Mouse (Mus musculus): ENCODE data around the gene Il10rb. TPM values are rescaled to one million over a fixed set of nuclear protein-coding genes. Genes with fewer than 3 reads are reported as not detected.

Il10rb gene
- polyA plus RNA-seq, 1 experiment from 2014 or later: 52.3 TPM

- TF ChIP-seq CTCF (IDR thresholded peaks at IDR 0.05; ENCODE audit: low read depth) (peak; percentile 59), EP300 (optimal IDR thresholded peaks at IDR 0.05) (no peak)
- ATAC-seq (ENCODE audit: low FRiP score, low TSS enrichment): no peak
- DNase-seq (ENCODE audit: low spot score): no peak
- 75% methylated on average over 11 of the region's 11 CpGs for WGBS
- no peak overlapping the region for H3K27ac ChIP-seq (replicated peaks)
- no peaks in the 10 kb centered on the region for H3K27me3 ChIP-seq (ENCODE audit: control insufficient read depth, insufficient read depth, low read length)
- H3K4me1 ChIP-seq (replicated peaks; ENCODE audit: control insufficient read depth, insufficient read depth): no peaks in the 10 kb centered on the region
- H3K4me2 ChIP-seq (replicated peaks; ENCODE audit: low read depth): no peak overlapping the region
- H3K9ac ChIP-seq (ENCODE audit: low read length): no peak overlapping the region
- H3K9me3 ChIP-seq (ENCODE audit: control insufficient read depth, low read length): no peaks in the 10 kb centered on the region
- H3K4me3 ChIP-seq (ENCODE audit: low read depth, low read length): no peak overlapping the region
- H3K36me3 ChIP-seq (ENCODE audit: control insufficient read depth, insufficient read depth, low read length): no peaks in the 10 kb centered on the region
Observed at GRCm38 (mm10) chr16:91459841-91460370, 53.9 kb downstream of the Il10rb start.

- no peak overlapping the region for H3K4me3 ChIP-seq (ENCODE audit: low read depth, low read length)
- H3K27me3 ChIP-seq (ENCODE audit: control insufficient read depth, insufficient read depth, low read length): no peaks in the 10 kb centered on the region
- ATAC-seq (ENCODE audit: low FRiP score, low TSS enrichment) (no peak), DNase-seq (ENCODE audit: low spot score) (no peak)
- H3K9ac ChIP-seq (ENCODE audit: low read length): no peak overlapping the region
- H3K9me3 ChIP-seq (ENCODE audit: control insufficient read depth, low read length): no peaks in the 10 kb centered on the region
- no peaks in the 10 kb centered on the region for H3K36me3 ChIP-seq (ENCODE audit: control insufficient read depth, insufficient read depth, low read length)
- H3K4me1 ChIP-seq (replicated peaks; ENCODE audit: control insufficient read depth, insufficient read depth): no peaks in the 10 kb centered on the region
- TF ChIP-seq CTCF (IDR thresholded peaks at IDR 0.05; ENCODE audit: low read depth): no peak
- TF ChIP-seq EP300 (optimal IDR thresholded peaks at IDR 0.05): no peak
- H3K4me2 ChIP-seq (replicated peaks; ENCODE audit: low read depth): no peak overlapping the region
- WGBS: 59% methylated on average over 11 of the region's 11 CpGs
- H3K27ac ChIP-seq (replicated peaks): 0 out of 2 replicates have a peak overlapping the region, but pooled peaks have one; percentile 4
Observed at GRCm38 (mm10) chr16:91461066-91461638, 55.2 kb downstream of the Il10rb start.

- no peaks in the 10 kb centered on the region for H3K9me3 ChIP-seq (ENCODE audit: control insufficient read depth, low read length)
- no peak overlapping the region for H3K9ac ChIP-seq (ENCODE audit: low read length)
- TF ChIP-seq CTCF (IDR thresholded peaks at IDR 0.05; ENCODE audit: low read depth) (no peak), EP300 (optimal IDR thresholded peaks at IDR 0.05) (no peak)
- no peaks in the 10 kb centered on the region for H3K4me1 ChIP-seq (replicated peaks; ENCODE audit: control insufficient read depth, insufficient read depth)
- ATAC-seq (ENCODE audit: low FRiP score, low TSS enrichment) (no peak), DNase-seq (ENCODE audit: low spot score) (no peak)
- H3K4me3 ChIP-seq (ENCODE audit: low read depth, low read length): no peak overlapping the region
- no peak overlapping the region for H3K4me2 ChIP-seq (replicated peaks; ENCODE audit: low read depth)
- no peaks in the 10 kb centered on the region for H3K36me3 ChIP-seq (ENCODE audit: control insufficient read depth, insufficient read depth, low read length)
- no peaks in the 10 kb centered on the region for H3K27me3 ChIP-seq (ENCODE audit: control insufficient read depth, insufficient read depth, low read length)
- 33% methylated on average over 9 of the region's 9 CpGs for WGBS
- H3K27ac ChIP-seq (replicated peaks): no peak overlapping the region
Observed at GRCm38 (mm10) chr16:91461773-91462181, 55.8 kb downstream of the Il10rb start.

- Histone ChIP-seq H3K36me3 (ENCODE audit: control insufficient read depth, insufficient read depth, low read length) (no peaks in the 10 kb centered on the region), H3K4me2 (replicated peaks; ENCODE audit: low read depth) (no peak overlapping the region), H3K27ac (replicated peaks) (no peak overlapping the region), H3K27me3 (ENCODE audit: control insufficient read depth, insufficient read depth, low read length) (no peaks in the 10 kb centered on the region), H3K4me3 (ENCODE audit: low read depth, low read length) (no peak overlapping the region), H3K4me1 (replicated peaks; ENCODE audit: control insufficient read depth, insufficient read depth) (no peaks in the 10 kb centered on the region), H3K9ac (ENCODE audit: low read length) (no peak overlapping the region), H3K9me3 (ENCODE audit: control insufficient read depth, low read length) (no peaks in the 10 kb centered on the region)
- DNase-seq (ENCODE audit: low spot score) (no peak), ATAC-seq (ENCODE audit: low FRiP score, low TSS enrichment) (no peak)
- WGBS: 80% methylated on average over 3 of the region's 3 CpGs
- TF ChIP-seq EP300 (optimal IDR thresholded peaks at IDR 0.05): no peak
- no peak for TF ChIP-seq CTCF (IDR thresholded peaks at IDR 0.05; ENCODE audit: low read depth)
Observed at GRCm38 (mm10) chr16:91462644-91463043, 56.7 kb downstream of the Il10rb start.

GRCm38 (mm10) chr16:91463400-91463799, 57.4 kb downstream of the Il10rb start:
- TF ChIP-seq EP300 (optimal IDR thresholded peaks at IDR 0.05): no peak
- TF ChIP-seq CTCF (IDR thresholded peaks at IDR 0.05; ENCODE audit: low read depth): no peak
- no peaks in the 10 kb centered on the region for H3K9me3 ChIP-seq (ENCODE audit: control insufficient read depth, low read length)
- 75% methylated on average over 2 of the region's 2 CpGs for WGBS
- no peak overlapping the region for H3K9ac ChIP-seq (ENCODE audit: low read length)
- no peaks in the 10 kb centered on the region for H3K36me3 ChIP-seq (ENCODE audit: control insufficient read depth, insufficient read depth, low read length)
- no peak overlapping the region for H3K27ac ChIP-seq (replicated peaks)
- no peaks in the 10 kb centered on the region for H3K4me1 ChIP-seq (replicated peaks; ENCODE audit: control insufficient read depth, insufficient read depth)
- DNase-seq (ENCODE audit: low spot score): no peak
- ATAC-seq (ENCODE audit: low FRiP score, low TSS enrichment): no peak
- H3K4me3 ChIP-seq (ENCODE audit: low read depth, low read length): no peak overlapping the region
- H3K4me2 ChIP-seq (replicated peaks; ENCODE audit: low read depth): no peak overlapping the region
- no peaks in the 10 kb centered on the region for H3K27me3 ChIP-seq (ENCODE audit: control insufficient read depth, insufficient read depth, low read length)

- no peaks in the 10 kb centered on the region for H3K4me1 ChIP-seq (replicated peaks; ENCODE audit: control insufficient read depth, insufficient read depth)
- H3K4me2 ChIP-seq (replicated peaks; ENCODE audit: low read depth): peak overlapping the region; percentile 94
- 80% methylated on average over 4 of the region's 4 CpGs for WGBS
- no peak for TF ChIP-seq EP300 (optimal IDR thresholded peaks at IDR 0.05)
- no peak for TF ChIP-seq CTCF (IDR thresholded peaks at IDR 0.05; ENCODE audit: low read depth)
- H3K27ac ChIP-seq (replicated peaks): peak overlapping the region; percentile 76; the same call in 1 of the 2 replicates
- no peaks in the 10 kb centered on the region for H3K27me3 ChIP-seq (ENCODE audit: control insufficient read depth, insufficient read depth, low read length)
- H3K9ac ChIP-seq (ENCODE audit: low read length): no peak overlapping the region
- no peaks in the 10 kb centered on the region for H3K9me3 ChIP-seq (ENCODE audit: control insufficient read depth, low read length)
- no peaks in the 10 kb centered on the region for H3K36me3 ChIP-seq (ENCODE audit: control insufficient read depth, insufficient read depth, low read length)
- ATAC-seq (ENCODE audit: low FRiP score, low TSS enrichment) (no peak), DNase-seq (ENCODE audit: low spot score) (no peak)
- H3K4me3 ChIP-seq (ENCODE audit: low read depth, low read length): peak overlapping the region; percentile 58
Observed at GRCm38 (mm10) chr16:91463836-91464400, 58.0 kb downstream of the Il10rb start.
